Mouse (Mus musculus) small intestine, adult 2 months (tissue): ENCODE results near the gene Ptdss2. TPM values are rescaled to one million over a fixed set of nuclear protein-coding genes. Genes with fewer than 3 reads are reported as not detected.

ENCODE experiments used
- H3K27ac ChIP-seq: fragments of 200-500 bp; 2 replicates; pipeline ENCODE4 v1.5.1; 2012; ENCODE audit warnings: low read depth, low read length, control low read depth, inconsistent platforms; ENCODE audit not compliant: insufficient read depth
- H3K27me3 ChIP-seq: fragments of 200-500 bp; 2 replicates; pipeline ENCODE4 v1.6.1; 2012; ENCODE audit warnings: mild to moderate bottlenecking, moderate library complexity, low read length, inconsistent platforms; ENCODE audit not compliant: control insufficient read depth, insufficient read depth
- H3K36me3 ChIP-seq: fragments of 200-500 bp; 2 replicates; pipeline ENCODE4 v1.6.1; 2012; ENCODE audit warnings: mild to moderate bottlenecking, low read length, control low read depth, inconsistent platforms; ENCODE audit not compliant: control insufficient read depth, insufficient read depth
- H3K4me1 ChIP-seq: fragments of 200-500 bp; 2 replicates; pipeline ENCODE4 v1.6.1; 2012; ENCODE audit warnings: low read length, inconsistent platforms, mixed read lengths; ENCODE audit not compliant: control insufficient read depth, insufficient read depth, insufficient read length
- H3K4me3 ChIP-seq: fragments of 200-500 bp; 2 replicates; pipeline ENCODE4 v1.5.1; 2012; ENCODE audit warnings: low read depth, mild to moderate bottlenecking, control low read depth, inconsistent platforms, low read length, moderate library complexity
- CTCF ChIP-seq: fragments of 200-500 bp; IDR thresholded peaks from 2 replicates; pipeline ENCODE4 v1.5.1; 2012; ENCODE audit warnings: low read depth, mild to moderate bottlenecking, control low read depth, inconsistent platforms, low read length, moderate library complexity, mixed read lengths; ENCODE audit not compliant: insufficient replicate concordance, insufficient read length; ENCODE audit errors: extremely low read depth
- POLR2A ChIP-seq: fragments of 200-500 bp; IDR thresholded peaks from 2 replicates; pipeline ENCODE4 v1.6.1; 2012; ENCODE audit warnings: low read depth, mild to moderate bottlenecking, control low read depth, inconsistent platforms, low read length, moderate library complexity
- WGBS: fragments of 180-500 bp; shearing (Covaris S2); methylation state at CpG from one replicate; pipeline ENCODE4 v1.1.7; 2018; 5-methylcytosine and 5-hydroxymethylcytosine counted together
- polyA plus RNA-seq: library from polyadenylated mRNA; depleted of rRNA; stranded (reverse); fragments of >200 nt; gene quantifications from 2 replicates; pipeline ENCODE4 v1.2.3, GENCODE M21; 2012

Gene Ptdss2
- polyA plus RNA-seq, 1 experiment, result 26.3 TPM

GRCm38 (mm10) chr7:141164850-141165249 is 42.7 kb downstream of the Ptdss2 start:
- no peaks in the 10 kb centered on the region for H3K27me3 ChIP-seq
- WGBS, result 40% methylated on average over 6 of the region's 6 CpGs
- peaks cover 56% of the 10 kb centered on the region for H3K36me3 ChIP-seq
- no peak overlapping the region for H3K4me3 ChIP-seq
- no peak for TF ChIP-seq POLR2A
- no peak for TF ChIP-seq CTCF
- H3K4me1 ChIP-seq, result peaks cover 16% of the 10 kb centered on the region; the same call in 1 of the 2 replicates
- H3K27ac ChIP-seq, result no peak overlapping the region

DNA sequence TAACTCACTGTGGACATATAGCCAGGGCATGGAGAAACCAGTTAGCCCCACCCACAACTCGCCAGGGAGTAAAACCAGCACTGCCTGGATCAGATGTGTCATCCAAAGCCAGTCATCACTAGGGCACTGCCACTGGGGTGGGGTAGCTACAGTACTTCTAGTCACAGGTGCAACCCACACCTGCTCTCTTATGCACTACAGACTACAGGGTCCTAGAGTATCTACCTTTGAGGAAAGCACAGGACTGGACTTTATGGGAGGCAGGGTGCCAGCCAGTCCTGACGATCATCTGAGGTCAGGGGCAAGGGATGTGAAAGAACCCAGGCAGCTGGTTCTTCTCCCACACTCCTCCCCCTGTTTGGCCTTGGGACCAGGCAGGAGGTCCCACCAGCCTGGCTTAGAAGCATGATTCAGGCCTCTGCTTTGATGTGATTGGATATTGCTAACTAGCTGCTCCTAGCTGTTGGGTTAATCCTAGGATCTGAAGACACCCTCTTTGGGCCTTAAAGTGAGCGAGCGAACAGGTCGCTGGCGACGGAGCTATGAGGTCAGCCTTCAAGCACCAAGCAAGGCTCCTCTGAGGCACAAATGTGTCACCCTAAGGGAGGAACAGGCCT is 45.8 kb downstream of the Ptdss2 start:
- peak overlapping the region; percentile 66 for H3K4me3 ChIP-seq
- no peak for TF ChIP-seq CTCF
- TF ChIP-seq POLR2A, result no peak
- WGBS, result 9% methylated on average over 7 of the region's 7 CpGs
- H3K36me3 ChIP-seq, result peaks cover 27% of the 10 kb centered on the region
- no peaks in the 10 kb centered on the region for H3K27me3 ChIP-seq
- H3K4me1 ChIP-seq, result peaks cover 22% of the 10 kb centered on the region; the same call in 1 of the 2 replicates
- H3K27ac ChIP-seq, result peak overlapping the region; percentile 79

DNA sequence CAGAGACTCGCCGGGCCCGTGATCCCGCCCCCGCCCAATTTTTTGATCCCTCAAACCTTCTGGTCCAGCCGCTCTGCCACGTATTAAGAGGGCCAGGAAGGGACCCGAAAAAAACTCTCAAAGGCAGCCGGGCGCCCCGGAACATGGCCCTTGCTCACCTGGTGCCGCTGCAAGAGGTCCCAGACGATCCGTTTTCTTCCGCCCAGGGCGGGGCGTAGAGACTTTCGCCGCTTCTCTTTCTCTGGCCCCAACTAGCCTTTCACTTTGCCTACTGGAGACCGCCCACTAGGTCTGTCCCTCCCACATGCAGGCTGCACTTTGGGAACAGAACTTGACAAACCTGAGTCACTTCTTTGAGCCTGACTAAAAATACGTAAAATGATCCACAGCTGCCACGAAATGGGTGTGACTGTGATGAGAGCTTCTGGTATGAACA is 46.4 kb downstream of the Ptdss2 start:
- under 1% methylated on average over 22 of the region's 22 CpGs for WGBS
- H3K27ac ChIP-seq, result peak overlapping the region; percentile 79
- TF ChIP-seq CTCF, result no peak
- peak; percentile 34; the same call in 1 of the 2 replicates for TF ChIP-seq POLR2A

DNA sequence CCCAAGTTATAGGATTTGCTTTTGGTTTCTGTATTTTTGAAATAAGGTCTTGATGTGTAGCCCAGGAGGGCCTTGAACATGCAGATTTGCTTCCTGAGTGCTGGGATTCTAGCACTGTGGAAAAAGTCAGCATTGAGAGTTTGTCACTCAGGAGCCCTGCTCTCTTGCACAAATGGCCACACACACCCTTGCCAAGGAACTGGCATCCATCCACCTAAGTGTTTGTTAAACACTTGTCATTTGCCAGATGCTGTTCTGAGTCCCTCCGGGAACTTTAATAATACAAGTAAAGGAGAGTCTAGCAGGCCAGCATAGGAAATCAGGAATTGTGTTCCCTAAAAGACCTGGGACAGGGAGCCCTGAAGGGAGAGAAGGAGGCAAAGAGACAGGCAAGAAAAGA is 47.1 kb downstream of the Ptdss2 start:
- H3K27ac ChIP-seq, result peak overlapping the region; percentile 79
- 19% methylated on average over 1 of the region's 1 CpGs for WGBS
- TF ChIP-seq CTCF (no peak), POLR2A (no peak)

More for the DNA sequence above, 46.4 kb downstream of the Ptdss2 start:
- Histone ChIP-seq H3K36me3 (peaks cover 21% of the 10 kb centered on the region), H3K4me1 (peaks cover 26% of the 10 kb centered on the region; the same call in 1 of the 2 replicates), H3K4me3 (peak overlapping the region; percentile 66), H3K27me3 (no peaks in the 10 kb centered on the region)

GRCm38 (mm10) chr7:141169866-141170265 is 47.7 kb downstream of the Ptdss2 start:
- no peak overlapping the region for H3K4me3 ChIP-seq
- H3K27me3 ChIP-seq, result no peaks in the 10 kb centered on the region
- no peak for TF ChIP-seq CTCF
- no peak for TF ChIP-seq POLR2A
- peak overlapping the region; percentile 38; the same call in 1 of the 2 replicates for H3K27ac ChIP-seq
- H3K4me1 ChIP-seq, result peaks cover 26% of the 10 kb centered on the region; the same call in 1 of the 2 replicates
- H3K36me3 ChIP-seq, result peaks cover 12% of the 10 kb centered on the region; the same call in 1 of the 2 replicates

More for the DNA sequence above, 47.1 kb downstream of the Ptdss2 start:
- Histone ChIP-seq H3K27me3 (no peaks in the 10 kb centered on the region), H3K4me1 (peaks cover 26% of the 10 kb centered on the region; the same call in 1 of the 2 replicates), H3K36me3 (peaks cover 14% of the 10 kb centered on the region), H3K4me3 (no peak overlapping the region)

DNA sequence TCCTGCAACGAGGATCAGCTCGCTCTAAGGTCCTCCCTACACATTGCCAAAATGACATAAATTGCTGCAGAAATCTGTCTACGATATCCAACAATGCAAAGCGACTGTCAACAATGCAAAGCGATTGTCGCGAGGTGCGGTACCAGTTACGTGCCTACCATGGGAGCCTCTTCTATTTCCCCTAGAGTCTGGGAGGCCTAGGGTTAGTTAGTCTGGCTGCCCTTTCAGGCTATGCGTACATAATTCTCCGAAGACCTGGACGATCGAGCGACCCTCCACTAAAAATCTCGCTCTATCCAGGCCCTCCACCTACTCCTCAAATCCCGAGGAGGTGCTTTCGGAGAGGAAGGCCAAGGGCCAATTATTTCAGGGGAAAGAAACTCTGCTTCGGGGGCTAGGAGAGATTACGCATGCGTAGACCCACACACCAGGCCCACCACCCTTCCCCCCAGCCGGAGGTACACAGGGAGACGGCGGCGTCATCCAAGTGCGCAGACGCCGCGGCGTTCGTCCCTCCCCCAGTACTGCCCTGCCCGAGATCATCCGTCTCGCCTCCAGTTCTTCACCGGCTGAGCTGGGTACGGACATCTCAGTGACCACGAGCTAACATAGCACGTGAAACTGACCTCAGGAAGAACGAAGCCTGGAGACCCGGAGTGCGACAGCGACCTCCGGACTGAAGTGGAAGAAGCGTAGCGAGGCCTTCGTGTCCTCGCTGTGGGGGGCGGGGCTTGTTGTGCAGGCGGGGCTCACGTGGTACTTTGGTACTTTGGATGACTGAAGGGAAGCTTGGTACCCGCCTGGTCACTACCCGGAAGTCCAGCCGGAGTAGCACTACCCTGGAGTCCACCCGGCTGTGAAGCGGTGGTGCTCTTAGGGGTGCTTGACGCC is 50.2 kb downstream of the Ptdss2 start, which contains the start of gene Rnh1:
Rnh1 (minus strand) TSS at position 742 of the 891 bp plus-strand sequence.
- Histone ChIP-seq H3K36me3 (no peaks in the 10 kb centered on the region), H3K27ac (peak within 1 kb of the TSS; percentile 93), H3K27me3 (no peaks in the 10 kb centered on the region), H3K4me3 (peak within 1 kb of the TSS; percentile 72), H3K4me1 (peaks cover 23% of the 10 kb centered on the region; the same call in 1 of the 2 replicates)
- TF ChIP-seq POLR2A (peak; percentile 87), CTCF (no peak)
- WGBS, result 1% methylated on average over 55 of the region's 55 CpGs

DNA sequence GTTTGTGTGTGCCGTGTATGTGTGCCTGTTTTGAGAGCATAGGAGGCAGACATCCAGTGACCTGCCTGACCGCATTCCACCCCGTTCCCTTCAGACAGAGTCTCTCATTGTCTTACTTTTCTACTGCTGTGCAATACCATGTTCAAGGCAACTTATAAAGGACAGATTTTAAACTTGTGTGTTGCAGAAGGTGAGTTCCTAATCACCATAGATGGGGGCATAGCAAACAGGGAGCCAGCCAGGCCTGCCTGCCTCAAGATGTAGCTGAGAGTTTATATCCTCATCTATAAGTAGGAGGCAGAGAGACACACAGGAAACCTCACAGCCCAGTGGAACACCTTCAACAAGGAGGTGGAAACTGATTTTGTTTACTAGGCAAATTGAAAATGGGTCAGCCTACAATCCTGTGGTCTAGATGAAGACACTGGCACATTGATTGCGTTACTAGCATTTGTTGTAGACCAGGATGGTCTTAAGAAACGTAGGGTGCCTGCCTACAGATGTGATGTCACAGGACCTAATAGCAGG is 51.2 kb downstream of the Ptdss2 start:
- Histone ChIP-seq H3K4me3 (no peak overlapping the region), H3K36me3 (no peaks in the 10 kb centered on the region), H3K4me1 (peaks cover 14% of the 10 kb centered on the region; the same call in 1 of the 2 replicates), H3K27ac (peak overlapping the region; percentile 93), H3K27me3 (no peaks in the 10 kb centered on the region)
- no peak for TF ChIP-seq POLR2A
- no peak for TF ChIP-seq CTCF
- 59% methylated on average over 5 of the region's 5 CpGs for WGBS
